Mouse (Mus musculus): Measurements from ENCODE around the gene Pkd1l2. TPM values are rescaled to one million over a fixed set of nuclear protein-coding genes. Genes with fewer than 3 reads are reported as not detected.

Gene Pkd1l2
- polyA plus RNA-seq, 1 experiment from 2014 or later: not detected

DNA sequence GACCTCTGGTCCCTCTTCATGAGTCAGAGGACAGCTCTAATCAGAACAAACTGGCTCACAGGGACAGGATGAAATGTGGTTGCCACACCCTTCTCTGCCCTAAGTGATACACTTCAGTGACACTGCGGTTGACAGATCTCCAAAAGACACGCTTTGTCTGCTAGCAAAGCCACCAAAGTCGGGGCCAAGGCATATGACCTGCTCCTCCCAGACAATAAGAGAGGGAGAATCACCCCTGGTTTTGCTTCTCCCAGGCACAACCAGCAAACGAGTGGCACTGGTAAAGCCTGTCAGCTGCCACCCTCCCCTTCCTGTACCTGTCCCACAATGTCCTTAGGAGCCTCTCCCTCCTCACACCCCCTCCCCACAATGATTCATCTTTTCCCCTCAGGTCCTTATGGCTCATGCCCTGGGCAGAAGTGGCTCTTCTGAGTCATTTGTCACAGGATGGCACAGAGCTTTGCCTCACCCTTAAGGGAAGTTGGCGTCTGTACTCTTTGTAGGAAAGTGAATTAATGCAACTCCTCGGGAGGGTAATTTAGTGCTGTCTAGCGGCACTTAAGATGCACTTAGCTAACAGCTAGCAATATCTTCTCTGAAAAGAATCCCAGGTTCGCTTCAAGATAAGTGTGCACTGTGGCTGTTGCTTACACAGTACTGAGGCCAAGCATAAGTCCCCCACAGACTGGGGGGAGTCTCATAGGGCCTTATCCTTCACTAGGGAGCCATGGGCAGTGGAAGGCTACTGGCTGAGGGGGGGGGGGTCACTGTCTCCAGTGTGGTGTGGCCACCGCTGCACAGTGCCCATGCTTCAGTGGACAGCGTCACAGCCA lies 7.7 kb downstream of the Pkd1l2 start:
- H3K4me2 ChIP-seq (ENCODE audit: low read length): no peak overlapping the region
- H3K36me3 ChIP-seq (ENCODE audit: insufficient read depth, low read length): no peaks in the 10 kb centered on the region
- no peak for ATAC-seq (replicated peaks; ENCODE audit: low FRiP score, low read depth)
- no peak for DNase-seq (ENCODE audit: low spot score)
- H3K9ac ChIP-seq (ENCODE audit: low read depth, low read length): no peak overlapping the region
- no peaks in the 10 kb centered on the region for H3K27me3 ChIP-seq (ENCODE audit: insufficient read depth, low read length)
- TF ChIP-seq CTCF (IDR thresholded peaks at IDR 0.05; ENCODE audit: low read depth): no peak
- H3K4me1 ChIP-seq (replicated peaks; ENCODE audit: insufficient read depth, low read length): no peaks in the 10 kb centered on the region
- no peak overlapping the region for H3K4me3 ChIP-seq (replicated peaks; ENCODE audit: low read depth, low read length)
- WGBS: 59% methylated on average over 10 of the region's 10 CpGs
- no peak overlapping the region for H3K27ac ChIP-seq
- H3K9me3 ChIP-seq (replicated peaks; ENCODE audit: low read length): no peaks in the 10 kb centered on the region

DNA sequence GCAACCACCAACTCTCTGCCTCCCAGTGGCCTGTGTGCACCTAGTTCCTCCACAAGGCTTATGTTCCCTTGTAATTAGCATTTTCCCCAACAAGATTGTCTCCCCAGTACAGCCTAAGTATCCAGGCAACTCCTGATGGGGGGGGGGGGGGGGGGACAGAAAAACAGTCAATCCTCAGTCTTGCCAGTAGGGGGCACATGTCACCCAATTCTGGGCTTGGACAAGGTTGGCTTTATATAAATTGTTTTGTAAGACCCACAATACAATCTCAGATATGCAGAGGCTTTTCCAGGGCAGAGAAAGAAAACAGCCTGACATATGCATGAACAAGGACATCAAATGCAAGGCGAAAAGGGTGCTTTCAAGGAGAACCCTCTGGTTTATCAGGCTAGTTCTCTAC lies 12.5 kb downstream of the Pkd1l2 start:
- Histone ChIP-seq H3K36me3 (ENCODE audit: insufficient read depth, low read length) (no peaks in the 10 kb centered on the region), H3K27ac (no peak overlapping the region), H3K9me3 (replicated peaks; ENCODE audit: low read length) (no peaks in the 10 kb centered on the region), H3K4me2 (ENCODE audit: low read length) (no peak overlapping the region), H3K4me1 (replicated peaks; ENCODE audit: insufficient read depth, low read length) (no peaks in the 10 kb centered on the region), H3K9ac (ENCODE audit: low read depth, low read length) (no peak overlapping the region), H3K4me3 (replicated peaks; ENCODE audit: low read depth, low read length) (no peak overlapping the region), H3K27me3 (ENCODE audit: insufficient read depth, low read length) (no peaks in the 10 kb centered on the region)
- peak; percentile 57 for TF ChIP-seq CTCF (IDR thresholded peaks at IDR 0.05; ENCODE audit: low read depth)
- DNase-seq (ENCODE audit: low spot score) (peak; percentile 54), ATAC-seq (replicated peaks; ENCODE audit: low FRiP score, low read depth) (no peak)
- WGBS: 83% methylated on average over 1 of the region's 1 CpGs

DNA sequence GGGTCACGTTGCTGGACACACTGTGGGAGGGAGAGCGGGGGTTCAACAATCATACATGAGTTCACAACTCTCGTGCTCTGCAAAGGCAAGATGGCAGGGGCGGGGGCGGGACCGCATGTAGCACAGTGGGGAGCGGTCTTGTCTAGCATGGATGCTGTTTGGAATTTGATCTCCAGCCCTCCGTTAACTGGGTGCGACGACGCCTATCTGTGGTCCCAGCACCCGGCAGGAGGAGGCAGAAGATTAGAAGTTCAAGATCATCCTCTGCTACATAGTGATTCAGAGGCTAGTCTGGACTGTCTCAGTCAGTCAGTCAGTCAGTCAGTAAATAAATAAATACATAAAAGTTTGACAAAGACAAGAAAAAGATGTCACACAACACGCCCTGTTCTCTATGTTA lies 14.0 kb downstream of the Pkd1l2 start:
- Histone ChIP-seq H3K9ac (ENCODE audit: low read depth, low read length) (no peak overlapping the region), H3K27me3 (ENCODE audit: insufficient read depth, low read length) (no peaks in the 10 kb centered on the region), H3K4me1 (replicated peaks; ENCODE audit: insufficient read depth, low read length) (no peaks in the 10 kb centered on the region), H3K4me3 (replicated peaks; ENCODE audit: low read depth, low read length) (no peak overlapping the region), H3K36me3 (ENCODE audit: insufficient read depth, low read length) (no peaks in the 10 kb centered on the region), H3K9me3 (replicated peaks; ENCODE audit: low read length) (no peaks in the 10 kb centered on the region), H3K27ac (no peak overlapping the region), H3K4me2 (ENCODE audit: low read length) (no peak overlapping the region)
- no peak for ATAC-seq (replicated peaks; ENCODE audit: low FRiP score, low read depth)
- no peak for DNase-seq (ENCODE audit: low spot score)
- WGBS: 60% methylated on average over 13 of the region's 13 CpGs
- TF ChIP-seq CTCF (IDR thresholded peaks at IDR 0.05; ENCODE audit: low read depth): no peak

DNA sequence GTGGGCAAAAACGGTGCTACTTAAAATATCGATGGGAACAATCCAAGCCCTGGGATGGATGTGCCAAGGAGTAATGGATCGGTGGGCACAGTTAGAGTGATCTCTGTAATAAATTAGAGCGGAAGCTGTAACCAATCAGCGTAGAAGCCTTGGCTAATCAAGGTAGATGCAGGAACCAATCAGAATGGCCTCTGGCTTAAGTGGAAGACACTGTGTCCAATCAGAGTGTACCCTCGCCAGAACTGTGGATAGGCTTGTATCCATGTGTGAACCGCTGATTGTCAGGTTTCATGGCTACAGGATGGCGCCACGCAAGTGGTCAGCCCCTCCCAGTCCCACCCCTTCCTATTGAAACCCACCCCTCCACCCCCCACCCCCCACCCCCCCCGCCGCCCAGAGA lies 14.9 kb downstream of the Pkd1l2 start:
- no peak overlapping the region for H3K27ac ChIP-seq
- no peaks in the 10 kb centered on the region for H3K4me1 ChIP-seq (replicated peaks; ENCODE audit: insufficient read depth, low read length)
- H3K9me3 ChIP-seq (replicated peaks; ENCODE audit: low read length): 0 out of 2 replicates have a peak, but pooled peaks cover 3% of the 10 kb centered on the region
- no peak overlapping the region for H3K9ac ChIP-seq (ENCODE audit: low read depth, low read length)
- no peaks in the 10 kb centered on the region for H3K27me3 ChIP-seq (ENCODE audit: insufficient read depth, low read length)
- ATAC-seq (replicated peaks; ENCODE audit: low FRiP score, low read depth) (no peak), DNase-seq (ENCODE audit: low spot score) (no peak)
- H3K36me3 ChIP-seq (ENCODE audit: insufficient read depth, low read length): no peaks in the 10 kb centered on the region
- no peak for TF ChIP-seq CTCF (IDR thresholded peaks at IDR 0.05; ENCODE audit: low read depth)
- no peak overlapping the region for H3K4me2 ChIP-seq (ENCODE audit: low read length)
- WGBS: 91% methylated on average over 11 of the region's 11 CpGs
- no peak overlapping the region for H3K4me3 ChIP-seq (replicated peaks; ENCODE audit: low read depth, low read length)

DNA sequence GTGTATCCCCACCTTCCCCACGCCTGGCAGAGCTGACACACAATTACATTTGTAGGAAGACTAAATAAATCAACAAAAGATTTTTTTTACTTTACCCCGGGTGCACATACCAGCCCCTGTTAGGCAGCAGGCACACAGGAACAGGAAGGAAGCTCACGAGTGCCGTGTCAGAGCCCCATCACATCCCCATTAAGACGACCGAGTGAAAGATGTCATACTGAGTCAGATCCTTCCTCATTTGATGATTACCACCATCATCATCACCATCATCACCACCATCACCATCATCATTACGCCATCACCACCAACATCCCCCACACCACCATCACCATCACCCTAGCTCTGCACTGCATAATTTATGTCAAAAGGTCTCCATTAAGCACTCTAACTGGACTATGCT lies 15.3 kb downstream of the Pkd1l2 start:
- Histone ChIP-seq H3K4me2 (ENCODE audit: low read length) (no peak overlapping the region), H3K4me1 (replicated peaks; ENCODE audit: insufficient read depth, low read length) (no peaks in the 10 kb centered on the region), H3K9me3 (replicated peaks; ENCODE audit: low read length) (0 out of 2 replicates have a peak, but pooled peaks cover 3% of the 10 kb centered on the region), H3K4me3 (replicated peaks; ENCODE audit: low read depth, low read length) (no peak overlapping the region), H3K36me3 (ENCODE audit: insufficient read depth, low read length) (no peaks in the 10 kb centered on the region), H3K27ac (no peak overlapping the region), H3K27me3 (ENCODE audit: insufficient read depth, low read length) (no peaks in the 10 kb centered on the region), H3K9ac (ENCODE audit: low read depth, low read length) (no peak overlapping the region)
- no peak for TF ChIP-seq CTCF (IDR thresholded peaks at IDR 0.05; ENCODE audit: low read depth)
- no peak for DNase-seq (ENCODE audit: low spot score)
- 78% methylated on average over 7 of the region's 7 CpGs for WGBS
- ATAC-seq (replicated peaks; ENCODE audit: low FRiP score, low read depth): no peak

DNA sequence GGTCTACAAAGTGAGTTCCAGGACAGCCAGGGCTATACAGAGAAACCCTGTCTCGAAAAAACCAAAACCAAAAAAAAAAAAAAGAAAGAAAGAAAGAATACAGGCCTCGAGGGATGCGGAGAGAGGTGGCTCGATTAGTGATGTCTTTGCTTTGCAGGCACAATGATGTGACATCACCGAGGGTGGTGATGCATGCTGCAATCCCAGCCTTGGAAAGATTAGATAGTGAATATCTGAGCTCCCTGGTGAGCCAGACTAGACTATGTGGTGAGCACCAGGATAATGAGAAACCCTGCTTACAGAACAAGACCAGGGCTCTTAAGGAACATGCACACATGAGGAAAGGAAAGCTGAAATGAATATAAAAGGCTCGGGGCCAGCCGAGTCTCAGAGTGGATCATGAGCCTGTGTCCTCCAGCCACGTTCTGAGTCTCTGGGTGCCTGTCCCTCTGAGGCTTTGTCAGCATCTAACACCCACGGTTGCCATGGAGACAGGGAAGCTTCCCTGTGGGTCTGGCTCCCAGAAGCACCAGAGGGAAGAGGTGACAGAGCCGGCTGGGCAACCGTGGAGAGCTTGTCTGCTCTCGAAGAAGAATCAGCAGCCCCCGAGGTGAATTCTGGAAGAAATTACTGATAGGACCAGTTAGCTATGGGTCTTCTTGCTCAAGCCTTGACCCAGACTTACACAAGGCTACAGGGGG lies 20.9 kb downstream of the Pkd1l2 start:
- ATAC-seq (replicated peaks; ENCODE audit: low FRiP score, low read depth) (no peak), DNase-seq (ENCODE audit: low spot score) (no peak)
- no peaks in the 10 kb centered on the region for H3K36me3 ChIP-seq (ENCODE audit: insufficient read depth, low read length)
- H3K9ac ChIP-seq (ENCODE audit: low read depth, low read length): no peak overlapping the region
- WGBS: 74% methylated on average over 13 of the region's 13 CpGs
- H3K4me1 ChIP-seq (replicated peaks; ENCODE audit: insufficient read depth, low read length): no peaks in the 10 kb centered on the region
- H3K9me3 ChIP-seq (replicated peaks; ENCODE audit: low read length): 0 out of 2 replicates have a peak, but pooled peaks cover 3% of the 10 kb centered on the region
- H3K4me2 ChIP-seq (ENCODE audit: low read length): no peak overlapping the region
- no peaks in the 10 kb centered on the region for H3K27me3 ChIP-seq (ENCODE audit: insufficient read depth, low read length)
- no peak overlapping the region for H3K4me3 ChIP-seq (replicated peaks; ENCODE audit: low read depth, low read length)
- TF ChIP-seq CTCF (IDR thresholded peaks at IDR 0.05; ENCODE audit: low read depth): no peak
- H3K27ac ChIP-seq: no peak overlapping the region
